Mouse (Mus musculus) testis, adult 2 months (tissue): ENCODE results near the gene Pold2.

Experiments
- CTCF ChIP-seq: fragments of 200-500 bp; IDR thresholded peaks from 2 replicates; pipeline ENCODE4 v1.5.1; 2012; ENCODE audit warnings: low read depth, mild to moderate bottlenecking, inconsistent platforms, low read length, moderate library complexity; ENCODE audit not compliant: control insufficient read depth, insufficient read depth, insufficient replicate concordance
- POLR2A ChIP-seq: fragments of 200-500 bp; IDR thresholded peaks from 2 replicates; pipeline ENCODE4 v1.6.1; 2012; ENCODE audit warnings: low read depth, mild to moderate bottlenecking, inconsistent platforms, low read length, moderate library complexity; ENCODE audit not compliant: control insufficient read depth

DNA sequence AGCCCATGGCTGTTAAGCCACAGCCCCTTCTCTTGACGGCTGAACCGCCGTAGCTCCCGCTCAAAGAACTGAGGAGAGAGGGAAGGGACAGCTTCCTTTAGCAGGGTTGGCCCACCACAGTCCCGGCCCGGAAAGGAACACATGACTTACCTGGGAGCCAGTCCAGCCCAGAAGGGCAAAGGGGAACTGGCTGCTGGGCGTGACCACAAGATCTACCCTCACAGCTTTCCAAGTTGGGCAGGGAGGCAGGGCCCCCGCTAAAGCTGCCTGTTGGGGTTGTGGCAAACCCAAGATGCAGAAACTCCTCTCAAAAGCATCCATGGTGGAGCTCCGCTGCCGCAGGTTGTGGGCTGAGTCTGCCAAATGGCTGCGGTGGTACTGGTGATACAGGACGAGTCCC lies 48.8 kb downstream of the Pold2 start:
- TF ChIP-seq CTCF: no peak
- TF ChIP-seq POLR2A: no peak
